8 mouse cellular contexts compared by ENCODE assay signal in genomic region chr11:96910003-96910402, GRCm38 (mm10). TPM values are rescaled to one million over a fixed set of nuclear protein-coding genes. Genes with fewer than 3 reads are reported as not detected.
DNase-seq lines count a peak whose midpoint lies in the region; ATAC-seq lines count a peak whose summit lies in the region.

No protein-coding gene starts in this region.

- H3K27me3 ChIP-seq in hindbrain, embryonic 12.5 days: no peaks in the 10 kb centered on the region

- peak; percentile 91 for DNase-seq in NIH3T3 (ENCODE audit: low read depth)
- DNase-seq in cerebellum, adult 8-10 months: peak; percentile 85
- peak; percentile 81 for DNase-seq in forelimb bud, embryonic 11.5 days (ENCODE audit: low read depth, low spot score)
- peak; percentile 86 to 88 for DNase-seq in layer of hippocampus, postnatal 10 days (ENCODE audit: low spot score in 2 of 2)
- DNase-seq in lung, postnatal 14 days: peak; percentile 79
- peak; percentile 76 for DNase-seq in retina, postnatal 7 days (ENCODE audit: low read depth, low spot score)
- peak; percentile 63 to 79 for DNase-seq in urinary bladder, postnatal 4 days (ENCODE audit: low spot score in 2 of 2)

- peak overlapping the region; percentile 93; the same call in 1 of the 2 replicates for H3K27ac ChIP-seq in hindbrain, embryonic 12.5 days

- WGBS in hindbrain, embryonic 12.5 days: 21% methylated on average over 7 of the region's 7 CpGs

- no peaks in the 10 kb centered on the region for H3K9me3 ChIP-seq in hindbrain, embryonic 12.5 days (replicated peaks)

- H3K4me3 ChIP-seq in hindbrain, embryonic 12.5 days: no peak overlapping the region

- H3K4me2 ChIP-seq in hindbrain, embryonic 12.5 days (replicated peaks): no peak overlapping the region

- H3K36me3 ChIP-seq in hindbrain, embryonic 12.5 days: peaks cover 40% of the 10 kb centered on the region

- peaks cover 52% of the 10 kb centered on the region for H3K4me1 ChIP-seq in hindbrain, embryonic 12.5 days

- peak; percentile 48 for ATAC-seq in hindbrain, embryonic 12.5 days (ENCODE audit: low FRiP score)

- no peak overlapping the region for H3K9ac ChIP-seq in hindbrain, embryonic 12.5 days

RNA-seq across cellular contexts. Expression of gene Cdk5rap3, which starts 6.3 kb away (rescaled TPM):
- 98.8 and 98.9 TPM in 2 replicates for polyA plus RNA-seq in hindbrain, embryonic 12.5 days (2016; fragmentation: Nextera tagmentation; extraction: Ambion mirVana)
- 10 to 100 TPM; 53.4 to 59.6 TPM for total RNA-seq in layer of hippocampus, postnatal 10 days (2021)

RNA-seq across cellular contexts. Expression of gene Prr15l, which starts 17.9 kb away (rescaled TPM):
- 0.53 and 1.5 TPM in 2 replicates for polyA plus RNA-seq in hindbrain, embryonic 12.5 days (2016; fragmentation: Nextera tagmentation; extraction: Ambion mirVana)
- not detected for total RNA-seq in layer of hippocampus, postnatal 10 days (2021)

RNA-seq across cellular contexts. Expression of gene Pnpo, which starts 33.8 kb away (rescaled TPM):
- polyA plus RNA-seq in hindbrain, embryonic 12.5 days (2016; fragmentation: Nextera tagmentation; extraction: Ambion mirVana): 21.5 and 22.5 TPM in 2 replicates
- 10 to 100 TPM; 28.0 to 28.8 TPM for total RNA-seq in layer of hippocampus, postnatal 10 days (2021)
